Comparison of ENCODE assay signal across 29 mouse cellular contexts in genomic region chr3:50041141-50041540, GRCm38 (mm10).
"Had no signal": no experiment of that assay in that cellular context is flagged by ENCODE, and none has a peak within 500 bp of the region (broad histone marks: within the 10 kb centered on the region; RNA-seq: fewer than 3 reads in every experiment).

No protein-coding gene starts in this region.

- H3K27me3 ChIP-seq: heart, embryonic 12.5 days; hindbrain, embryonic 12.5 days; hindbrain, embryonic 15.5 days; intestine, embryonic 15.5 days; kidney, embryonic 15.5 days; limb, embryonic 12.5 days; liver, embryonic 13.5 days; liver, embryonic 15.5 days had no signal

- H3K9ac ChIP-seq: heart, embryonic 12.5 days; hindbrain, embryonic 12.5 days; hindbrain, embryonic 15.5 days; intestine, embryonic 15.5 days; kidney, embryonic 15.5 days; limb, embryonic 12.5 days; liver, embryonic 13.5 days; liver, embryonic 15.5 days; liver, postnatal 0 days had no signal

- H3K27ac ChIP-seq: gastrocnemius, adult 2 months; heart, embryonic 10.5 days; hindbrain, embryonic 10.5 days; hindbrain, embryonic 12.5 days; hindbrain, embryonic 15.5 days; hindbrain, postnatal 0 days; intestine, embryonic 15.5 days; kidney, embryonic 15.5 days; kidney, postnatal 0 days; limb, embryonic 12.5 days; liver, embryonic 13.5 days; liver, embryonic 15.5 days had no signal

- H3K9me3 ChIP-seq: heart, embryonic 10.5 days; heart, embryonic 12.5 days; hindbrain, embryonic 10.5 days; hindbrain, embryonic 12.5 days; hindbrain, embryonic 15.5 days; intestine, embryonic 15.5 days; kidney, embryonic 15.5 days; limb, embryonic 12.5 days; liver, embryonic 13.5 days; liver, embryonic 15.5 days had no signal

- H3K4me2 ChIP-seq: heart, embryonic 12.5 days; hindbrain, embryonic 12.5 days; hindbrain, embryonic 15.5 days; intestine, embryonic 15.5 days; kidney, embryonic 15.5 days; limb, embryonic 12.5 days; liver, embryonic 11.5 days; liver, embryonic 13.5 days; liver, embryonic 15.5 days had no signal

- H3K4me3 ChIP-seq: gastrocnemius, adult 2 months; heart, embryonic 10.5 days; heart, embryonic 12.5 days; hindbrain, embryonic 10.5 days; hindbrain, embryonic 12.5 days; hindbrain, embryonic 15.5 days; intestine, embryonic 15.5 days; kidney, embryonic 15.5 days; limb, embryonic 12.5 days; liver, embryonic 13.5 days; liver, embryonic 15.5 days had no signal

- H3K4me1 ChIP-seq: heart, embryonic 10.5 days; heart, embryonic 12.5 days; hindbrain, embryonic 10.5 days; hindbrain, embryonic 12.5 days; hindbrain, embryonic 15.5 days; intestine, embryonic 15.5 days; kidney, embryonic 15.5 days; liver, embryonic 13.5 days; liver, embryonic 15.5 days had no signal

- DNase-seq: gastrocnemius, adult 2 months; gastrocnemius, postnatal 10 days; gastrocnemius, postnatal 25 days; heart, adult 18-20 months; heart, postnatal 10 days; heart, postnatal 4 days; kidney, adult 18-20 months; kidney, adult 8-10 months; kidney, postnatal 14 days; kidney, postnatal 36 days; layer of hippocampus, adult 9-11 months; layer of hippocampus, postnatal 36 days; left cerebral cortex, postnatal 4 days; liver; liver, embryonic 13.5 days; liver, postnatal 0 days had no signal

- ATAC-seq: hindbrain, postnatal 0 days; intestine, embryonic 15.5 days; intestine, postnatal 0 days; liver, postnatal 0 days had no signal

- H3K36me3 ChIP-seq: heart, embryonic 10.5 days; heart, embryonic 12.5 days; hindbrain, embryonic 10.5 days; hindbrain, embryonic 12.5 days; hindbrain, embryonic 15.5 days; intestine, embryonic 15.5 days; kidney, embryonic 15.5 days; limb, embryonic 12.5 days; liver, embryonic 13.5 days; liver, embryonic 15.5 days had no signal
